Mouse (Mus musculus) embryonic facial prominence, embryonic 11.5 days (tissue): ENCODE results near the gene Zfp280d. TPM values are rescaled to one million over a fixed set of nuclear protein-coding genes. Genes with fewer than 3 reads are reported as not detected.

Experiments
- ATAC-seq: fragments of 200-750 bp; cut with Nextera tagmentation; replicated peaks from 2 replicates; pipeline ENCODE4 v1.8.0; 2017; ENCODE audit warnings: low read depth; ENCODE audit not compliant: insufficient number of reproducible peaks, low FRiP score, low TSS enrichment
- DNase-seq: peaks from one replicate; pipeline ENCODE4 v3.0.0-alpha.2; 2015; ENCODE audit warnings: low spot score
- H3K27ac ChIP-seq: fragments of 300-500 bp; sonication (generic); replicated peaks from 2 replicates; pipeline ENCODE4 v1.5.1; 2014; ENCODE audit warnings: mild to moderate bottlenecking, low read depth, low read length, control low read depth
- H3K27me3 ChIP-seq: fragments of 300-500 bp; sonication (generic); 2 replicates; pipeline ENCODE4 v1.6.1; 2014; ENCODE audit warnings: mild to moderate bottlenecking, low read length, moderate library complexity, mixed read lengths; ENCODE audit not compliant: control insufficient read depth, insufficient read depth
- H3K36me3 ChIP-seq: fragments of 300-500 bp; sonication (generic); replicated peaks from 2 replicates; pipeline ENCODE4 v1.6.1; 2014; ENCODE audit warnings: low read depth, mild to moderate bottlenecking, low read length, moderate library complexity, mixed read lengths; ENCODE audit not compliant: control insufficient read depth, insufficient read depth
- H3K4me1 ChIP-seq: fragments of 300-500 bp; sonication (generic); 2 replicates; pipeline ENCODE4 v1.6.1; 2014; ENCODE audit warnings: low read length, mixed read lengths; ENCODE audit not compliant: control insufficient read depth, insufficient read depth
- H3K4me2 ChIP-seq: fragments of 300-500 bp; sonication (generic); 2 replicates; pipeline ENCODE4 v1.6.1; 2014; ENCODE audit warnings: low read depth, mild to moderate bottlenecking, control low read depth, low read length, moderate library complexity
- H3K4me3 ChIP-seq: fragments of 300-500 bp; sonication (generic); 2 replicates; pipeline ENCODE4 v1.5.1; 2014; ENCODE audit warnings: low read depth, low read length, control low read depth
- H3K9ac ChIP-seq: fragments of 300-500 bp; sonication (generic); replicated peaks from 2 replicates; pipeline ENCODE4 v1.6.1; 2014; ENCODE audit warnings: mild to moderate bottlenecking, control low read depth, low read length
- H3K9me3 ChIP-seq: fragments of 300-500 bp; sonication (generic); replicated peaks from 2 replicates; pipeline ENCODE4 v1.6.1; 2016; ENCODE audit warnings: mild to moderate bottlenecking, low read length, inconsistent platforms, mixed read lengths; ENCODE audit not compliant: control insufficient read depth
- WGBS: fragments of 180-500 bp; shearing (Covaris S2); extraction: QIAGEN DNeasy Blood & Tissue Kit; methylation state at CpG from one replicate; pipeline ENCODE4 v1.1.7; 2014; 5-methylcytosine and 5-hydroxymethylcytosine counted together
- polyA plus RNA-seq: library from polyadenylated mRNA; unstranded; fragments of >200 nt; fragmentation: Nextera tagmentation; extraction: Ambion mirVana; gene quantifications from 2 replicates; pipeline ENCODE4 v1.2.1, GENCODE M21; 2014

Zfp280d gene
- polyA plus RNA-seq, 1 experiment from 2014 or later, result 54.5 TPM

- H3K36me3 ChIP-seq, result no peaks in the 10 kb centered on the region
- H3K4me2 ChIP-seq, result no peak overlapping the region
- H3K9ac ChIP-seq, result no peak overlapping the region
- no peak overlapping the region for H3K4me3 ChIP-seq
- ATAC-seq (no peak), DNase-seq (no peak)
- H3K27me3 ChIP-seq, result no peaks in the 10 kb centered on the region
- 100% methylated on average over 1 of the region's 1 CpGs for WGBS
- H3K4me1 ChIP-seq, result no peaks in the 10 kb centered on the region
- H3K27ac ChIP-seq, result no peak overlapping the region
- H3K9me3 ChIP-seq, result no peaks in the 10 kb centered on the region
These were observed 14.4 kb downstream of the Zfp280d start for GRCm38 (mm10) chr9:72289094-72289493.

- Histone ChIP-seq H3K4me1 (no peaks in the 10 kb centered on the region), H3K9me3 (no peaks in the 10 kb centered on the region), H3K4me3 (no peak overlapping the region), H3K36me3 (no peaks in the 10 kb centered on the region), H3K4me2 (no peak overlapping the region), H3K9ac (no peak overlapping the region), H3K27me3 (no peaks in the 10 kb centered on the region), H3K27ac (no peak overlapping the region)
- no peak for ATAC-seq
- DNase-seq, result no peak
These were observed 19.4 kb downstream of the Zfp280d start for GRCm38 (mm10) chr9:72294076-72294475.

- Histone ChIP-seq H3K27ac (no peak overlapping the region), H3K36me3 (no peaks in the 10 kb centered on the region; the same call in none of the 2 replicates), H3K4me3 (no peak overlapping the region), H3K27me3 (no peaks in the 10 kb centered on the region), H3K4me2 (no peak overlapping the region), H3K4me1 (no peaks in the 10 kb centered on the region), H3K9me3 (no peaks in the 10 kb centered on the region), H3K9ac (no peak overlapping the region)
- DNase-seq (no peak), ATAC-seq (no peak)
- WGBS, result 93% methylated on average over 2 of the region's 2 CpGs
These were observed 35.1 kb downstream of the Zfp280d start for GRCm38 (mm10) chr9:72309765-72310164.

- DNase-seq (peak; percentile 79), ATAC-seq (no peak)
- no peaks in the 10 kb centered on the region for H3K4me1 ChIP-seq
- H3K4me2 ChIP-seq, result no peak overlapping the region
- H3K9me3 ChIP-seq, result no peaks in the 10 kb centered on the region
- H3K4me3 ChIP-seq, result no peak overlapping the region
- H3K27me3 ChIP-seq, result no peaks in the 10 kb centered on the region
- no peak overlapping the region for H3K27ac ChIP-seq
- no peak overlapping the region for H3K9ac ChIP-seq
- no peaks in the 10 kb centered on the region; the same call in 1 of the 2 replicates for H3K36me3 ChIP-seq
- 32% methylated on average over 2 of the region's 2 CpGs for WGBS
These were observed 58.6 kb downstream of the Zfp280d start for GRCm38 (mm10) chr9:72333221-72333620.

- no peak for DNase-seq
- Histone ChIP-seq H3K36me3 (peaks cover 3% of the 10 kb centered on the region), H3K27ac (no peak overlapping the region), H3K9ac (no peak overlapping the region), H3K4me2 (no peak overlapping the region), H3K27me3 (no peaks in the 10 kb centered on the region), H3K9me3 (no peaks in the 10 kb centered on the region), H3K4me1 (no peaks in the 10 kb centered on the region), H3K4me3 (no peak overlapping the region)
- WGBS, result 89% methylated on average over 2 of the region's 2 CpGs
- ATAC-seq, result no peak
These were observed 61.4 kb downstream of the Zfp280d start for GRCm38 (mm10) chr9:72336069-72336468.

- WGBS, result 94% methylated on average over 2 of the region's 2 CpGs
- DNase-seq (no peak), ATAC-seq (no peak)
- Histone ChIP-seq H3K4me2 (no peak overlapping the region), H3K36me3 (peaks cover 3% of the 10 kb centered on the region), H3K4me1 (no peaks in the 10 kb centered on the region), H3K27me3 (no peaks in the 10 kb centered on the region), H3K9ac (no peak overlapping the region), H3K9me3 (no peaks in the 10 kb centered on the region), H3K4me3 (no peak overlapping the region), H3K27ac (no peak overlapping the region)
These were observed 64.5 kb downstream of the Zfp280d start for GRCm38 (mm10) chr9:72339119-72339518.

- no peak for ATAC-seq
- no peaks in the 10 kb centered on the region for H3K27me3 ChIP-seq
- peaks cover 3% of the 10 kb centered on the region for H3K36me3 ChIP-seq
These were observed 69.2 kb downstream of the Zfp280d start for GRCm38 (mm10) chr9:72343844-72344243.

GRCm38 (mm10) chr9:72372359-72372758 is 97.7 kb downstream of the Zfp280d start:
- Histone ChIP-seq H3K4me2 (no peak overlapping the region), H3K4me3 (no peak overlapping the region), H3K27me3 (no peaks in the 10 kb centered on the region), H3K27ac (no peak overlapping the region), H3K36me3 (no peaks in the 10 kb centered on the region), H3K9ac (no peak overlapping the region), H3K4me1 (no peaks in the 10 kb centered on the region), H3K9me3 (no peaks in the 10 kb centered on the region)
- ATAC-seq, result no peak
- DNase-seq, result no peak
- WGBS, result 89% methylated on average over 2 of the region's 2 CpGs

More at GRCm38 (mm10) chr9:72343844-72344243, 69.2 kb downstream of the Zfp280d start:
- no peak overlapping the region for H3K4me3 ChIP-seq
- no peak overlapping the region for H3K27ac ChIP-seq
- DNase-seq, result peak; percentile 48
- H3K9me3 ChIP-seq, result no peaks in the 10 kb centered on the region
- no peak overlapping the region for H3K4me2 ChIP-seq
- H3K4me1 ChIP-seq, result no peaks in the 10 kb centered on the region
- no peak overlapping the region for H3K9ac ChIP-seq
